Mouse (Mus musculus) CH12F3 (cell line): ENCODE results near the gene Dab1.

ENCODE experiments used
- in situ Hi-C: fragments of 300-500 bp; cut with MboI; formaldehyde crosslinking; loops from 2 replicates; pipeline ENCODE4 v1.14.3; 2020; ENCODE audit warnings: low sequenced_read_pairs

Dab1 gene

GRCm38 (mm10) chr4:104563512-104563911 lies 944.4 kb downstream of the Dab1 start:
- in situ Hi-C loops, result no loop called here

- in situ Hi-C loops, result no loop called here
These were observed 951.4 kb downstream of the Dab1 start for GRCm38 (mm10) chr4:104570523-104570922.

GRCm38 (mm10) chr4:104572440-104572839 lies 953.3 kb downstream of the Dab1 start:
- in situ Hi-C loops, result no loop called here

GRCm38 (mm10) chr4:104573419-104573818 lies 954.3 kb downstream of the Dab1 start:
- in situ Hi-C loops, result no loop called here

GRCm38 (mm10) chr4:104578370-104578769 lies 959.2 kb downstream of the Dab1 start:
- in situ Hi-C loops, result no loop called here

- in situ Hi-C loops, result no loop called here
These were observed 960.9 kb downstream of the Dab1 start for GRCm38 (mm10) chr4:104579946-104580544.

GRCm38 (mm10) chr4:104582726-104583125 lies 963.6 kb downstream of the Dab1 start:
- in situ Hi-C loops, result no loop called here

GRCm38 (mm10) chr4:104587826-104588225 lies 968.7 kb downstream of the Dab1 start:
- in situ Hi-C loops, result no loop called here

GRCm38 (mm10) chr4:104596936-104597335 lies 977.8 kb downstream of the Dab1 start:
- in situ Hi-C loops, result no loop called here

GRCm38 (mm10) chr4:104597490-104598465 lies 978.6 kb downstream of the Dab1 start:
- in situ Hi-C loops, result no loop called here

- in situ Hi-C loops, result no loop called here
These were observed 983.6 kb downstream of the Dab1 start for GRCm38 (mm10) chr4:104602804-104603203.

- in situ Hi-C loops, result no loop called here
These were observed 985.1 kb downstream of the Dab1 start for GRCm38 (mm10) chr4:104604298-104604697.

GRCm38 (mm10) chr4:104606881-104607280 lies 987.7 kb downstream of the Dab1 start:
- in situ Hi-C loops, result no loop called here

GRCm38 (mm10) chr4:104607636-104608035 lies 988.5 kb downstream of the Dab1 start:
- in situ Hi-C loops, result no loop called here

- in situ Hi-C loops, result no loop called here
These were observed 1000.3 kb downstream of the Dab1 start for GRCm38 (mm10) chr4:104619452-104619851.

- in situ Hi-C loops, result no loop called here
These were observed 1006.2 kb downstream of the Dab1 start for GRCm38 (mm10) chr4:104625316-104625715.

GRCm38 (mm10) chr4:104628708-104629107 lies 1009.5 kb downstream of the Dab1 start:
- in situ Hi-C loops, result no loop called here

- in situ Hi-C loops, result no loop called here
These were observed 1017.9 kb downstream of the Dab1 start for GRCm38 (mm10) chr4:104637016-104637415.

GRCm38 (mm10) chr4:104640617-104641016 lies 1021.5 kb downstream of the Dab1 start:
- in situ Hi-C loops, result no loop called here

- in situ Hi-C loops, result no loop called here
These were observed 1023.8 kb downstream of the Dab1 start for GRCm38 (mm10) chr4:104642761-104643469.
